In the genomic region with DNA sequence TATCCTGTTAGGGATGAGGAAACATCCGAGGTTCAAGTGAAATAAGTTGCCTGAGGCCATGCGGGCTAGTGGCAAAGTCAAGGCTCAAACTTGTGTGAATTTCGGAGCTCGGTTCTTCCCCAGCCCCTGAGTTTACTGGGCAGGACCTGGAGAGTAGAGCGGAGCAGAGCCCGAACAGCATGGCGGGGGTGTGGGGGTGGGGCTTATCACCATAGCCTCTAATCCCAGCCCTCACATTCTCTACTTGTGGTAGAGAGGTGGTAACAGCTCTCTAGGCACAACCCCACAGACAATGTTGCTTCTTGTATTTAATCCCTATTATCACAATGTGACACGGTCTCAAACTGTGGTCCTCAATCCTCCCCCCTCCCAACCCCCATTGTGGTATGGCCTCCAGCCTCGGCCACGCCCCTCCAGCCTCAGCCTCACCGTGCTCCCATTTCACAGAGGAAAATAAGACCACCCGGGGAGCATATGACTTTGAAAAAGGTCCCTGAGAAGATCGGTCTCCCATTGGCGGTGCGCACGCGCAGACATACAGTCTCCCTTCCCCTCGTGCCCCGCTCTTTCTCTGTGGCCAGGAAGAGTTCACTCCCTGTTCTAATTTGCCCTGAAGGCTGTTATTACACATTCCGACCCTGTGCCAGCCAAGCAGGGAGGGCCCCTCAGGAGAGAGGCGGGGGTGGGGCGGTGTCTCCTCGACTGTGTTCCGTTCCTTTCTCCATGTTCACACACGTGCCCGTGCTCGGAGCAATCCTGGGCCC, we compare ENCODE assay signal across 8 mouse cellular contexts. TPM values are rescaled to one million over a fixed set of nuclear protein-coding genes. Genes with fewer than 3 reads are reported as not detected.
A peak's percentile ranks its signal among the peaks of the same experiment; 100 is the strongest.
DNase-seq lines count a peak whose midpoint lies in the region; ATAC-seq and TF ChIP-seq lines count a peak whose summit lies in the region.

No protein-coding gene starts in this region.

- DNase-seq in ovary, postnatal 36 days (ENCODE audit: low spot score) = peak; percentile 64
- no peak for DNase-seq in ovary, postnatal 10 days (ENCODE audit: low spot score)
- DNase-seq in heart, postnatal 0 days (ENCODE audit: low spot score) = peak; percentile 20
- peak; percentile 68 to 79 for DNase-seq in kidney, postnatal 4 days
- peak; percentile 66 for DNase-seq in mesoderm, embryonic 11.5 days (ENCODE audit: low read depth, low spot score)
- DNase-seq in thymus, postnatal 4 days = peak; percentile 58
- DNase-seq in left cerebral cortex, adult 18-20 months (ENCODE audit: low spot score in 2 of 2) = no peak

- H3K9ac ChIP-seq in heart, postnatal 0 days (replicated peaks; ENCODE audit: low read depth, low read length) = no peak overlapping the region; the same call in 1 of the 2 replicates

- WGBS in heart, postnatal 0 days = 4% methylated on average over 27 of the region's 27 CpGs

- no peak overlapping the region for H3K27ac ChIP-seq in heart, postnatal 0 days (ENCODE audit: low read depth)

- H3K27me3 ChIP-seq in heart, postnatal 0 days (ENCODE audit: control insufficient read depth, insufficient read depth, low read length) = peaks cover 38% of the 10 kb centered on the region

- peak; percentile 53 for ATAC-seq in common myeloid progenitor, adult 5-6 weeks (replicated peaks; ENCODE audit: low read depth, poor library complexity, severe bottlenecking)
- ATAC-seq in heart, postnatal 0 days (ENCODE audit: insufficient read depth, low read depth) = peak; percentile 63; the same call in 1 of the 2 replicates

- H3K36me3 ChIP-seq in heart, postnatal 0 days (replicated peaks; ENCODE audit: control insufficient read depth, insufficient read depth, low read length) = no peaks in the 10 kb centered on the region

- no peak for TF ChIP-seq EP300 in heart, postnatal 0 days (IDR thresholded peaks at IDR 0.05; ENCODE audit: low read depth)

- H3K9me3 ChIP-seq in heart, postnatal 0 days (replicated peaks; ENCODE audit: control insufficient read depth, low read length) = no peaks in the 10 kb centered on the region

- H3K4me2 ChIP-seq in heart, postnatal 0 days (ENCODE audit: low read depth, low read length) = peak overlapping the region; percentile 52

- H3K4me1 ChIP-seq in heart, postnatal 0 days (ENCODE audit: control insufficient read depth, insufficient read depth) = peaks cover 16% of the 10 kb centered on the region

- H3K4me3 ChIP-seq in heart, postnatal 0 days (ENCODE audit: low read depth, low read length) = peak overlapping the region; percentile 26

- no peak for TF ChIP-seq CTCF in heart, postnatal 0 days (IDR thresholded peaks at IDR 0.05; ENCODE audit: low read depth)

RNA-seq across cellular contexts. Expression of a gene that starts 10.8 kb away (rescaled TPM):
- 0.19 and 1.1 TPM in 2 replicates for total RNA-seq in common myeloid progenitor, adult 5-6 weeks (2017)
- 2.3 and 3.4 TPM in 2 replicates for total RNA-seq in heart, postnatal 0 days (2014; rRNA removed; ENCODE audit: low replicate concordance)
- polyA plus RNA-seq in heart, postnatal 0 days (2015; fragmentation: Nextera tagmentation; extraction: Ambion mirVana) = 0.87 and 0.93 TPM in 2 replicates
- total RNA-seq in left cerebral cortex, adult 18-20 months (2021) = 1 to 10 TPM; 1.4 to 2.1 TPM

RNA-seq across cellular contexts. Expression of a gene that starts 43.4 kb away (rescaled TPM):
- total RNA-seq in common myeloid progenitor, adult 5-6 weeks (2017) = 40.0 and 48.6 TPM in 2 replicates
- total RNA-seq in heart, postnatal 0 days (2014; rRNA removed; ENCODE audit: low replicate concordance) = 26.2 and 45.3 TPM in 2 replicates
- polyA plus RNA-seq in heart, postnatal 0 days (2015; fragmentation: Nextera tagmentation; extraction: Ambion mirVana) = 32.0 TPM in 2 replicates
- 10 to 100 TPM; 21.6 to 22.4 TPM for total RNA-seq in left cerebral cortex, adult 18-20 months (2021)

Comparison
In these comparisons a context has a peak if more than half of its experiments do, and no peak if none do; other contexts are left out.
1. DNase-seq: peak in ovary, postnatal 36 days (single experiment), heart, postnatal 0 days (single experiment), kidney, postnatal 4 days (2 of 2), mesoderm, embryonic 11.5 days (single experiment) and thymus, postnatal 4 days (single experiment); none in ovary, postnatal 10 days (single experiment) and left cerebral cortex, adult 18-20 months (0 of 2).